Mouse (Mus musculus) erythroblast, embryonic 14.5 days (primary cell): ENCODE measurements around the gene Cdkl3. TPM values are rescaled to one million over a fixed set of nuclear protein-coding genes. Genes with fewer than 3 reads are reported as not detected.

ENCODE experiments used
- H3K27me3 ChIP-seq: 2 replicates; pipeline ENCODE4 v1.6.1; 2012; ENCODE audit warnings: inconsistent platforms; ENCODE audit not compliant: control insufficient read depth
- H3K36me3 ChIP-seq: 2 replicates; pipeline ENCODE4 v1.6.1; 2012; ENCODE audit warnings: mild to moderate bottlenecking, inconsistent platforms; ENCODE audit not compliant: control insufficient read depth
- H3K4me1 ChIP-seq: 2 replicates; pipeline ENCODE4 v1.6.1; 2012; ENCODE audit warnings: inconsistent platforms; ENCODE audit not compliant: control insufficient read depth
- H3K4me3 ChIP-seq: replicated peaks from 2 replicates; pipeline ENCODE3; 2012; ENCODE audit warnings: moderate library complexity, mild to moderate bottlenecking, inconsistent platforms
- H3K9me3 ChIP-seq: 2 replicates; pipeline ENCODE4 v1.6.1; 2012; ENCODE audit warnings: low read length, inconsistent platforms, mixed read lengths; ENCODE audit not compliant: control insufficient read depth
- GATA1 ChIP-seq: IDR thresholded peaks from 2 replicates; pipeline ENCODE4 v1.6.1; 2012; ENCODE audit warnings: low read length, inconsistent platforms, mixed read lengths
- TAL1 ChIP-seq: IDR thresholded peaks from 3 replicates; pipeline ENCODE4 v1.6.1; 2012; ENCODE audit warnings: low read length, inconsistent platforms, mixed read lengths
- polyA plus RNA-seq: library from polyadenylated mRNA; stranded (reverse); fragments of >175 nt; gene quantifications from 2 replicates; pipeline ENCODE4 v1.2.3, GENCODE M21; 2012

Cdkl3 gene
- polyA plus RNA-seq, 1 experiment = not detected

DNA sequence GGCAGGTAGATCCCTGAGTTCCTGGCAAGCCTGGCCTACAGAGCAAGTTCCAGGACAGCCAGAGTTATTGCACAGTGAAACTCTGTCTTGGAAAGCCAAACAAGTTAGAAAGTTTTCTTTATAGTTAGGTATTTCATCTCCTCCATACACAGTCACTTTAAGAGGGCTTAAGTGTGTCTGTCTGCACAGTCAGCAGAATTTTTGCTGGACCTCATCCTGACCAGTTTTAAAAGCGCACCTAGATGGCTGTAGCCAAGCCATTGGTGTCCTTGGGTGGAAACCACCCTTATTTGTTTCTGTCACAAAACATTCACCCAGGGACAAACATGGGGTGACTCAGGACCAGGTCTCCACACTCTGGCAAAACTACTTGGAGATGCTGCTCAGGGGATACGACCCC, 76.6 kb downstream of the Cdkl3 start:
- no peak overlapping the region for H3K4me3 ChIP-seq
- H3K36me3 ChIP-seq = no peaks in the 10 kb centered on the region
- no peaks in the 10 kb centered on the region for H3K9me3 ChIP-seq
- peaks cover 6% of the 10 kb centered on the region for H3K4me1 ChIP-seq
- TF ChIP-seq TAL1 (no peak), GATA1 (no peak)
- no peaks in the 10 kb centered on the region for H3K27me3 ChIP-seq

DNA sequence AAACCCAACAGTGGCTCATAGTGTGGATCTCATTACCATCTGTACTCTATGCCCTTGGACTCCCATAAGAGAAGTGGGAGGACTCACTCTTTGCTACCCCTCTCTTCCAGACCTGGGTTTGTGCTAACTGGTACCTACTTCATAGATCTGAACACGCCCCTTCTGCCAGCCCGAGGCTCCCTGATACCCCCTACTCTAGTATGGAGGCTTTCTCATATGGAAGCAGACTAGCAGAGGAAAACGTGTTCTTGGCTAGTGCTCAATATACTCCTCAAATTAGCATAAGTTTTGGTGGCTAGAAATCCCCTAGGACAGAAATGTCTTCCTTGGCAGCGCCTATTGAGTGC, 81.8 kb downstream of the Cdkl3 start:
- H3K9me3 ChIP-seq = no peaks in the 10 kb centered on the region
- no peaks in the 10 kb centered on the region for H3K4me1 ChIP-seq
- no peaks in the 10 kb centered on the region for H3K27me3 ChIP-seq
- H3K4me3 ChIP-seq = no peak overlapping the region
- no peak for TF ChIP-seq GATA1
- TF ChIP-seq TAL1 = no peak
- no peaks in the 10 kb centered on the region for H3K36me3 ChIP-seq

DNA sequence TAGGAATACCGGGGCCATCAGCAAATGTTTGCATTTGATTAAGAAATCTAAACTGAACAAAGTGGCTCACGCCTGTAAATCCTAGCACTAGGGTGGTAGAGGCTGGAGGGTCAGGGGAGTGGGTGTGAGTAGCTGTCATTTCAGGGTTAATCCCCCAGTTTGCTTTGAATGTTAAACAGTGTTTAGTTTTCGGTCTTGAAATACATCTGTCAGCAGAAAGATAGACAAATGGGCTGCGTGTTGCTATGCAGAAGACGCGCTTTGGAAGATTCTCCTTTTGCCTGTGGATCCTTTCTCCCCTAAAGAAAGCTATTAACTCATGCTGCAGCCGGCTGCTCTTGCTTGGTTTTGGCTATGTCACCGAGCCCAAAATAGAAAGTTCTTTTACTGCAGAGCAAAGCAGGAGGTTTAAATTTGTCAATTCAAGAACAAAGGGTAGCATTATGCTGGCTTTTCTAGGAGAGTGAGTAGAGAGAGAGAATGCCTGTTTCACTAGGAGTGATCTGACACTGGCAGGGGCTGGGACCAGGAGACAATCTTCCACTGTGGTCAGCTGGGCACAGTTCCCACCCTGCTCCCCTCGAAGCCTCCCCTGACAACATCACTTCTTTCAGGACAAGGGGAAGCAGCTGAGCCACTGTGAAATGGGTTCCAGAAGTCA, 82.3 kb downstream of the Cdkl3 start:
- H3K36me3 ChIP-seq = no peaks in the 10 kb centered on the region
- no peaks in the 10 kb centered on the region for H3K4me1 ChIP-seq
- no peak overlapping the region for H3K4me3 ChIP-seq
- H3K9me3 ChIP-seq = no peaks in the 10 kb centered on the region
- H3K27me3 ChIP-seq = no peaks in the 10 kb centered on the region
- TF ChIP-seq GATA1 = no peak
- TF ChIP-seq TAL1 = no peak

DNA sequence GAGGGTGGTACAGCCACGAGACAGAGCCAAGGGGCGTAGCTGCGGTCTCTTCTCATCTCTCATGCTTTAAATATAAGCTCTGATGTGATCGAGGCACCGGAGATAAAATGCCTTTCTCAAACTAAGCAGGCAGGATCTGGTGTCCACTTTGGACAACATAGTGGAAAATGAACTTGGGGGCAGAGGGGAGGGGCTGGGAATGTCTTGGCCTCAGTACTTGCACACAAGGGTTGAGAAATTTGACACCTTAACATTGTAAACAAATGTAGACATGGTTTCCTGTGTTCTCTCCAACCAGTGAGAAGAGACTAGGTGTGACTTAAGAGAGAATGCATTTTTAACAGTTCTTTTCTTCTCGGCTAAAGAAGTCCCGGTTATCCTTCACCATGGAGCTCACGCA, 85.3 kb downstream of the Cdkl3 start:
- TF ChIP-seq TAL1 (no peak), GATA1 (no peak)
- H3K36me3 ChIP-seq = no peaks in the 10 kb centered on the region
- no peaks in the 10 kb centered on the region for H3K9me3 ChIP-seq
- H3K4me3 ChIP-seq = no peak overlapping the region
- H3K4me1 ChIP-seq = no peaks in the 10 kb centered on the region
- H3K27me3 ChIP-seq = no peaks in the 10 kb centered on the region

DNA sequence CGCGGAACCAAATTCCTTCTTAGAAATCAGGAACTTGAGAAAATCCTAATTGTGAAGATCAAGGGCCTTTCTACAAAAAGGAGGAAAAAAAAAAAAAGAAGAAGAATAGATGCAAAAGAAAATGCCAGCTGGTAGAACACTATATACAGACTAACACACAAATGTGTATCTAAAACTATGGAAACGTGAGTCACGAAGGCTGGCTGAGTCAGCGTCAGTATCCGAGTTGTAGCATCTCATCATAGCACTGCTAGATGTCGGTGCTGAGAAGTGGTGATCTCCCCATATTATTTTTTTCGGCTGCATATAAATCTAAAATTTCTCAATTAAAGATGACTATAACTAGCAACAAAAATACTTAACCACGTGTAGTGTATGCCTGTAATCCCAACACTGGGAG, 87.2 kb downstream of the Cdkl3 start:
- H3K36me3 ChIP-seq = no peaks in the 10 kb centered on the region
- H3K4me1 ChIP-seq = no peaks in the 10 kb centered on the region
- H3K4me3 ChIP-seq = no peak overlapping the region
- H3K9me3 ChIP-seq = no peaks in the 10 kb centered on the region
- H3K27me3 ChIP-seq = no peaks in the 10 kb centered on the region
- TF ChIP-seq TAL1 = no peak
- no peak for TF ChIP-seq GATA1

DNA sequence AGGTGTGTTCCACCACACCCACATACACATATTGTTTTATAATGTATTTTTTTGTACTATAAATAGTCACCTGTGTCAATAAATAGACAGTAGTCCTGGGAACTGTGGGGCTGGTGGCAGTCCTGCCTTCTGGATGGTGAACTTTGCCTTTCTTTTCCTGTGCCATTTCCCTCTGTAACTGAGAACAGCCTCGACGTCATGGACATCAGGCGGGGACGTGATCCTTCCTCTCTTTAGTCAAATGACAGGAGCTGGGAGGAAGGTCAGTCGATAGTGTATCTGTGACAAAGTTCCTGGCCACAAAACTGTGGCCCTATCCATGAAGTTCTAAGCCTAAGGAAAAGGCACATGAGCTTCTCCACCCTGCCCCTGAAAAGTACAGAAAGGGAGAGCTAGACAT, 90.5 kb downstream of the Cdkl3 start:
- Histone ChIP-seq H3K9me3 (no peaks in the 10 kb centered on the region), H3K4me1 (peaks cover 16% of the 10 kb centered on the region), H3K4me3 (no peak overlapping the region), H3K36me3 (no peaks in the 10 kb centered on the region), H3K27me3 (no peaks in the 10 kb centered on the region)
- TF ChIP-seq GATA1 (no peak), TAL1 (no peak)

DNA sequence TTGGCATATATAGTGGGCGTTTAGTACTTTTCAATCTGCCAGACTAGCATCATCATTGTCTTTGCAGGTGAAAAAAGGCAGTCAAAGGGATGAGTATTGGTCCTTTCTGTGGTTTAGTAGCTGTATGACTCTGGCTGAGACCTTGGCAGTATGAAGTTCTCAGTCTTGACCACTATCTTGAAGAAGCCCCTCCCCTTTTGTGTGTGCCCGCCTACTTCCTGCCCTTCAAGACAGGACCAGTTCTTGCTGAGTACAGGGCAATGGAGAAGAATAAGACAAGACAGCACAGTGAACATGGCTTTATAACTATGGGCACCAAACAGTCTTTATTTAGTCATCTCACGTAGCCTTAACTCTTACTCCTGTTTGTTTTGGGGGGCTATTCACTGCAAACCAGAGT, 93.0 kb downstream of the Cdkl3 start:
- Histone ChIP-seq H3K9me3 (no peaks in the 10 kb centered on the region), H3K4me3 (no peak overlapping the region), H3K36me3 (peaks cover 18% of the 10 kb centered on the region), H3K27me3 (no peaks in the 10 kb centered on the region), H3K4me1 (peaks cover 36% of the 10 kb centered on the region)
- TF ChIP-seq TAL1 (no peak), GATA1 (no peak)

DNA sequence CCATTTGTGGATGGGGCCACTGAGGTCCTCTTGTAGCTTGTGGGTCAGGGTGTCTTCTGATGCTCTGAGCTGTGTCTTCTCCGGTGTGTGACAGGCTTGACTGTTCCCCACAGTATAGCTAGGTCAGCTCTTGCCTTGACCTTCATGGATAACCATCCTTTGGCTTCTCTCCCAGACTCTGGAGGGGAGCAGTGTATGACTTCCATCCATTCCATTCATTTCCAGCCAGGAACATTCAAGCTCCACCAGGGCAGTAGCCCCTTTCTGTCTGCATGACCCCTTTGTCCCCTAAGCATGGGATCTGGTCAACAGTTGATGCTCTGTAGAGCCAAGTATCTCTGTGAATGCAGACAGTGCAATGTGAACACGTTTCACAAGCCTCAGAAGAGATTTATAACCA, 93.6 kb downstream of the Cdkl3 start:
- Histone ChIP-seq H3K9me3 (no peaks in the 10 kb centered on the region), H3K36me3 (peaks cover 23% of the 10 kb centered on the region), H3K4me1 (peaks cover 42% of the 10 kb centered on the region), H3K27me3 (no peaks in the 10 kb centered on the region), H3K4me3 (peak overlapping the region; percentile 100)
- TF ChIP-seq GATA1 (no peak), TAL1 (no peak)

DNA sequence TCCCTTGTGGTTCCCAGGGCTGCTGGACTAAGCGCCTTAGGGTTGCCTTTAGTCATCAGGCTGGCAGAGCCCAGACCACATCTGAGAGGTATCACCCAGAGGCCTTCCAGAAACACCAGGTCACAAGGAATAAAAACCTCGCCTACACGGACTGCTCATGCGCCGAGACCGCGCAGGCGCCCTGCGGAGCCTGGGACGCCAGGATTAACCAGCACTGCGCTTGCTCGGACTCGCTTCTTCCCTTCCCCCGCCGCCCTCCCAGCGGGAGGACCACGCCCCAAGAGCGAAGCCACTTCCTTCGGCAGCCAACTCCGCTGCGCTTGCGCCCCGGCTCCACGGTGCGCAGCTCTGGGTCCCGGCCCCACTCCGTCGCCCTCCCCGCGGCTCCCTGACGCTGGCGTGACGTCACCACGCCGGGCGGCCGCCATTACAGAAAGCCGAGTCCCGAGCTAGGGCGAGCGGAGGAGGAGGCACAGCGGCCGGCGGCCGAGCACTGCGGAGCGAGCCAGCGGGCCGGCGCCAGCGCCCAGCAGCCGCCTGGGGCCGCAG, 94.5 kb downstream of the Cdkl3 start, which contains the start of gene Ppp2ca:
Ppp2ca (plus strand) TSS at position 284 of the 549 bp plus-strand sequence.
- Histone ChIP-seq H3K4me3 (peak within 1 kb of the TSS; percentile 100), H3K36me3 (peaks cover 28% of the 10 kb centered on the region), H3K4me1 (peaks cover 50% of the 10 kb centered on the region), H3K9me3 (no peaks in the 10 kb centered on the region), H3K27me3 (no peaks in the 10 kb centered on the region)
- TF ChIP-seq GATA1 = no peak
- no peak for TF ChIP-seq TAL1
